9 mouse cellular contexts compared by ENCODE assay signal in genomic region chrX:135975226-135975552, GRCm38 (mm10). TPM values are rescaled to one million over a fixed set of nuclear protein-coding genes. Genes with fewer than 3 reads are reported as not detected.
DNase-seq lines count a peak whose midpoint lies in the region; ATAC-seq and TF ChIP-seq lines count a peak whose summit lies in the region.
"Had no signal": no experiment of that assay in that cellular context is flagged by ENCODE, and none has a peak within 500 bp of the region (broad histone marks: within the 10 kb centered on the region; RNA-seq: fewer than 3 reads in every experiment).

No protein-coding gene starts in this region.

- no peaks in the 10 kb centered on the region for H3K4me1 ChIP-seq in liver, postnatal 0 days (ENCODE audit: insufficient read depth)

- no peaks in the 10 kb centered on the region for H3K27me3 ChIP-seq in liver, postnatal 0 days (ENCODE audit: insufficient read depth, low read length)

- H3K9ac ChIP-seq in liver, postnatal 0 days (replicated peaks) = no peak overlapping the region

- H3K27ac ChIP-seq in liver, postnatal 0 days (ENCODE audit: low read depth) = no peak overlapping the region

- no peak for TF ChIP-seq EP300 in liver, postnatal 0 days (IDR thresholded peaks at IDR 0.05; ENCODE audit: low read depth)

- no peaks in the 10 kb centered on the region for H3K36me3 ChIP-seq in liver, postnatal 0 days (replicated peaks; ENCODE audit: insufficient read depth, low read length)

- H3K9me3 ChIP-seq in liver, postnatal 0 days (ENCODE audit: low read length) = no peaks in the 10 kb centered on the region

- H3K4me3 ChIP-seq in liver, postnatal 0 days (ENCODE audit: low read depth, low read length) = no peak overlapping the region
- H3K4me3 ChIP-seq: erythroblast, embryonic 14.5 days had no signal

- DNase-seq in CD4-positive helper T cell, adult 2 months (ENCODE audit: low read depth, low spot score) = peak; percentile 56
- peak; percentile 85 for DNase-seq in adipocyte (ENCODE audit: low spot score)
- peak; percentile 9 for DNase-seq in gastrocnemius, postnatal 25 days
- DNase-seq in kidney, postnatal 36 days = peak; percentile 55 to 78
- peak; percentile 64 for DNase-seq in liver, postnatal 0 days
- DNase-seq in ovary, postnatal 10 days (ENCODE audit: low spot score) = peak; percentile 49
- peak; percentile 18 to 48 for DNase-seq in thymus, postnatal 10 days (ENCODE audit: low spot score in 2 of 2)

- WGBS in liver, postnatal 0 days (ENCODE audit: insufficient replicate concordance) = 20% methylated on average over 8 of the region's 8 CpGs

- ATAC-seq in common myeloid progenitor, adult 5-6 weeks (replicated peaks; ENCODE audit: low read depth, poor library complexity, severe bottlenecking) = peak; percentile 88; the same call in 1 of the 2 replicates
- ATAC-seq in liver, postnatal 0 days = no peak

- no peak overlapping the region for H3K4me2 ChIP-seq in liver, postnatal 0 days (ENCODE audit: low read depth, low read length)

- TF ChIP-seq CTCF in liver, postnatal 0 days (IDR thresholded peaks at IDR 0.05; ENCODE audit: low read depth) = peak; percentile 60

RNA-seq across cellular contexts. Expression of gene Arxes2, which starts 18.4 kb away (rescaled TPM):
- total RNA-seq in common myeloid progenitor, adult 5-6 weeks (2017) = 3.2 TPM in 1 of 2 replicates, not detected in the other
- 1 to 10 TPM in 1 of 2 experiments, under 1 TPM in 1; 0.20 to 2.2 TPM for total RNA-seq in gastrocnemius, postnatal 25 days (2021)
- 16.3 and 16.8 TPM in 2 replicates for polyA plus RNA-seq in liver, postnatal 0 days (2015; fragmentation: Nextera tagmentation; extraction: Ambion mirVana)

RNA-seq across cellular contexts. Expression of gene Arxes1, which starts 58.0 kb away (rescaled TPM):
- 2.3 TPM in 1 of 2 replicates, not detected in the other for total RNA-seq in common myeloid progenitor, adult 5-6 weeks (2017)
- under 1 TPM; 0.31 to 0.88 TPM for total RNA-seq in gastrocnemius, postnatal 25 days (2021)
- polyA plus RNA-seq in liver, postnatal 0 days (2015; fragmentation: Nextera tagmentation; extraction: Ambion mirVana) = 3.8 and 4.4 TPM in 2 replicates
- polyA plus RNA-seq: erythroblast, embryonic 14.5 days had no signal

Comparison
In these comparisons a context has a peak if more than half of its experiments do, and no peak if none do; other contexts are left out.
1. DNase-seq: peak in every context shown above with its lines; median percentile 85 in adipocyte; 66 in kidney, postnatal 36 days; 64 in liver, postnatal 0 days; 56 in CD4-positive helper T cell, adult 2 months; 49 in ovary, postnatal 10 days; 33 in thymus, postnatal 10 days; 9 in gastrocnemius, postnatal 25 days.